In the genomic region with DNA sequence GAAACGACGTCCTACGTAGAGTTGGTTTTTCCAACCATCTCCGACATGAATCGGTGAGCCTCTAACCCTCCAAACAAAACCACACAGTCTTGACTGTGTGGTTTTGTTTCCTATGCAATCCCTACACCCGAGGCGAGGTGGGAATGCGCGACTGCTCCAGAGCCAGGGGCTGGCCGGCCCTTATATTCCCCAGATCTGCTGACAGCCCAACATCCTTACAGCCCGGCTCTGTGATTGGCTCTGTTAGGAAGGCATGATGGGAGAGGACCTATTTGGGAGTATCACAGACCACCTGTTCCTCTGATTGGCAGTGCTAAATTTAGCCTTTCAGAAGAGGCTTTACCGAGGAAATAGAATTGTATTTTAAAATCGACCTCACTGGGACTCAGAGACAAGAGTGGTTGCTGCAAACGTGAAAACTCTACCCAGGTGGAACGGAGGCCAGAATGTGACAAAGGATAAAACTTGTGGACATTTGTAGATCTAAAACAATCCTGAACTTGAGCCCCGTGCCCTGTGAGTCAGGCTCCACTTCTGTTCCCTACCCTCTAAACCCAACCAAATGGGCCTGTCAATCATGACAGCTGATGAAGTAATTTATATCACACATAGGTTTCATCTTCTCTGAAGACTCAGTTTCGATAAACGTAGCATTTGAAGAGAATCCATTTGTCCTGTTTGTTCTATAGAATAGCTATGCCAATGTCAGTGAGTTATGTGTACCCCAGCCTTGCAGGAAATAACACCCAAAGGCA, we compare ENCODE assay signal across 15 mouse cellular contexts. TPM values are rescaled to one million over a fixed set of nuclear protein-coding genes. Genes with fewer than 3 reads are reported as not detected.
DNase-seq lines count a peak whose midpoint lies in the region; ATAC-seq and TF ChIP-seq lines count a peak whose summit lies in the region.
"Had no signal": no experiment of that assay in that cellular context is flagged by ENCODE, and none has a peak within 500 bp of the region (broad histone marks: within the 10 kb centered on the region; RNA-seq: fewer than 3 reads in every experiment).

A gene (minus strand): TSS at position 157 of the 755 bp plus-strand sequence.

- H3K4me3 ChIP-seq in C2C12 (ENCODE audit: insufficient read depth, poor library complexity, severe bottlenecking), result no peak within 1 kb of the TSS
- peak within 1 kb of the TSS; percentile 11; the same call in 1 of the 2 replicates for H3K4me3 ChIP-seq in embryonic facial prominence, embryonic 14.5 days (ENCODE audit: low read depth, low read length)
- peak within 1 kb of the TSS; percentile 57 for H3K4me3 ChIP-seq in heart, adult 2 months
- no peak within 1 kb of the TSS for H3K4me3 ChIP-seq in midbrain, embryonic 16.5 days (ENCODE audit: low read depth, low read length)
- H3K4me3 ChIP-seq: forebrain, embryonic 12.5 days; midbrain, embryonic 12.5 days; stomach, embryonic 15.5 days had no signal

- TF ChIP-seq POLR2A in heart, adult 2 months (IDR thresholded peaks at IDR 0.05; ENCODE audit: insufficient read depth, low read depth, low read length), result peak; percentile 95

- peak; percentile 78 for TF ChIP-seq EP300 in heart, adult 2 months (IDR thresholded peaks at IDR 0.05; ENCODE audit: insufficient read depth, low read depth, low read length)

- TF ChIP-seq CTCF in C2C12 (IDR thresholded peaks at IDR 0.05; ENCODE audit: control insufficient read depth, insufficient read depth, insufficient read length), result no peak
- no peak for TF ChIP-seq CTCF in heart, adult 2 months (IDR thresholded peaks at IDR 0.05)

- WGBS in embryonic facial prominence, embryonic 14.5 days, result 74% methylated on average over 18 of the region's 18 CpGs
- WGBS in heart, adult 2 months, result 49% methylated on average over 18 of the region's 18 CpGs
- WGBS in midbrain, embryonic 16.5 days, result 85% methylated on average over 18 of the region's 18 CpGs

- H3K27me3 ChIP-seq in C2C12 (ENCODE audit: control insufficient read depth, insufficient read depth, insufficient read length), result no peaks in the 10 kb centered on the region
- no peaks in the 10 kb centered on the region for H3K27me3 ChIP-seq in embryonic facial prominence, embryonic 14.5 days (replicated peaks; ENCODE audit: control insufficient read depth, insufficient read depth, low read length)
- H3K27me3 ChIP-seq in heart, adult 2 months (ENCODE audit: control insufficient read depth, insufficient read depth, low read length), result no peaks in the 10 kb centered on the region
- H3K27me3 ChIP-seq in midbrain, embryonic 16.5 days (ENCODE audit: control insufficient read depth, insufficient read depth, low read depth, low read length), result no peaks in the 10 kb centered on the region
- H3K27me3 ChIP-seq: forebrain, embryonic 12.5 days; midbrain, embryonic 12.5 days; stomach, embryonic 15.5 days had no signal

- H3K27ac ChIP-seq in embryonic facial prominence, embryonic 14.5 days (replicated peaks; ENCODE audit: low read depth, low read length), result 0 out of 2 replicates have a peak within 1 kb of the TSS, but pooled peaks have one; percentile 15
- H3K27ac ChIP-seq in heart, adult 2 months, result peak within 1 kb of the TSS; percentile 94
- H3K27ac ChIP-seq in midbrain, embryonic 16.5 days (ENCODE audit: low read length), result no peak within 1 kb of the TSS
- H3K27ac ChIP-seq: forebrain, embryonic 12.5 days; midbrain, embryonic 12.5 days; stomach, embryonic 15.5 days had no signal

- no peaks in the 10 kb centered on the region for H3K9me3 ChIP-seq in embryonic facial prominence, embryonic 14.5 days (ENCODE audit: control insufficient read depth, low read length)
- H3K9me3 ChIP-seq in midbrain, embryonic 16.5 days (replicated peaks; ENCODE audit: control insufficient read depth, low read length, poor library complexity, severe bottlenecking), result no peaks in the 10 kb centered on the region
- H3K9me3 ChIP-seq: forebrain, embryonic 12.5 days; midbrain, embryonic 12.5 days; stomach, embryonic 15.5 days had no signal

- peak; percentile 84 for ATAC-seq in embryonic facial prominence, embryonic 14.5 days (ENCODE audit: low read depth)
- ATAC-seq in megakaryocyte, adult 5-6 weeks (ENCODE audit: poor library complexity, severe bottlenecking), result no peak
- ATAC-seq in midbrain, embryonic 16.5 days, result no peak
- ATAC-seq: Patski had no signal

- no peak within 1 kb of the TSS for H3K9ac ChIP-seq in embryonic facial prominence, embryonic 14.5 days (ENCODE audit: low read depth, low read length)
- H3K9ac ChIP-seq in heart, adult 2 months (ENCODE audit: low read depth, low read length), result peak within 1 kb of the TSS; percentile 95
- no peak within 1 kb of the TSS for H3K9ac ChIP-seq in midbrain, embryonic 16.5 days (ENCODE audit: low read depth, low read length)
- H3K9ac ChIP-seq: forebrain, embryonic 12.5 days; midbrain, embryonic 12.5 days; stomach, embryonic 15.5 days had no signal

- H3K4me2 ChIP-seq in embryonic facial prominence, embryonic 14.5 days (ENCODE audit: low read depth, low read length), result no peak within 1 kb of the TSS
- no peak within 1 kb of the TSS for H3K4me2 ChIP-seq in midbrain, embryonic 16.5 days (ENCODE audit: low read length)
- H3K4me2 ChIP-seq: forebrain, embryonic 12.5 days; midbrain, embryonic 12.5 days; stomach, embryonic 15.5 days had no signal

- peak; percentile 63 for DNase-seq in embryonic facial prominence, embryonic 14.5 days (ENCODE audit: low spot score)
- DNase-seq in heart, adult 2 months, result peak; percentile 71 to 80
- DNase-seq in heart, postnatal 14 days, result peak; percentile 69 to 78
- DNase-seq in layer of hippocampus, postnatal 10 days (ENCODE audit: low spot score in 2 of 2), result no peak
- DNase-seq in left cerebral cortex, adult 18-20 months (ENCODE audit: low spot score in 2 of 2), result no peak
- DNase-seq: adrenal gland, adult 8-10 months; cerebellum, adult 18-20 months; kidney, postnatal 4 days had no signal

- H3K79me2 ChIP-seq in C2C12 (ENCODE audit: control insufficient read depth, insufficient read depth), result no peaks in the 10 kb centered on the region
- no peaks in the 10 kb centered on the region for H3K79me2 ChIP-seq in heart, adult 2 months (replicated peaks; ENCODE audit: control insufficient read depth, insufficient read depth, low read length)

- no peaks in the 10 kb centered on the region for H3K36me3 ChIP-seq in C2C12 (ENCODE audit: control insufficient read depth, insufficient read depth)
- no peaks in the 10 kb centered on the region for H3K36me3 ChIP-seq in embryonic facial prominence, embryonic 14.5 days (ENCODE audit: control insufficient read depth, insufficient read depth, low read length)
- H3K36me3 ChIP-seq in heart, adult 2 months (ENCODE audit: control insufficient read depth, insufficient read depth, low read length), result peaks cover 9% of the 10 kb centered on the region
- no peaks in the 10 kb centered on the region for H3K36me3 ChIP-seq in midbrain, embryonic 16.5 days (ENCODE audit: control insufficient read depth, insufficient read depth, low read length)
- H3K36me3 ChIP-seq: forebrain, embryonic 12.5 days; midbrain, embryonic 12.5 days; stomach, embryonic 15.5 days had no signal

- no peaks in the 10 kb centered on the region for H3K4me1 ChIP-seq in embryonic facial prominence, embryonic 14.5 days (ENCODE audit: control insufficient read depth, insufficient read depth, low read length)
- no peaks in the 10 kb centered on the region for H3K4me1 ChIP-seq in heart, adult 2 months (ENCODE audit: control insufficient read depth, insufficient read depth, low read length)
- no peaks in the 10 kb centered on the region for H3K4me1 ChIP-seq in midbrain, embryonic 16.5 days (ENCODE audit: control insufficient read depth, insufficient read depth, low read length)
- H3K4me1 ChIP-seq: forebrain, embryonic 12.5 days; midbrain, embryonic 12.5 days; stomach, embryonic 15.5 days had no signal

- H3K79me3 ChIP-seq in C2C12 (ENCODE audit: low read depth), result no peaks in the 10 kb centered on the region

- intact Hi-C loops in heart, adult 2 months (cut with DNase I), result loop anchor here (5.0 kb wide), 1 partner anchor 50 kb away; no protein-coding TSS in a partner anchor
- intact Hi-C loops in heart, postnatal 14 days (cut with DNase I), result no loop called here

- no peak within 1 kb of the TSS for H3ac ChIP-seq in C2C12 (ENCODE audit: control insufficient read depth, insufficient read length, low read depth)

TF ChIP-seq in C2C12, 6 proteins besides CTCF, POLR2A, EP300 and RAD21:
- TF ChIP-seq MAX (IDR thresholded peaks at IDR 0.05) (no peak), MYOD1 (IDR thresholded peaks at IDR 0.05; ENCODE audit: control insufficient read depth, insufficient read length, low read depth) (peak; percentile 65)
TF ChIP-seq in C2C12: peak in this region for 1.

RNA-seq across cellular contexts. Expression of the gene that starts here (rescaled TPM):
- 0.43 TPM for polyA plus RNA-seq in C2C12 (2012; fragmentation: generic; extraction: Trizol)
- polyA plus RNA-seq in embryonic facial prominence, embryonic 14.5 days (2014; fragmentation: Nextera tagmentation; extraction: Ambion mirVana), result 205 and 216 TPM in 2 replicates
- 1,000 to 10,000 TPM; 2,567 to 3,090 TPM for total RNA-seq in heart, adult 2 months (2021)
- polyA plus RNA-seq in heart, adult 2 months (2012; rRNA removed), result 88.4 and 181 TPM in 2 replicates
- 1,000 to 10,000 TPM; 2,535 to 2,618 TPM for total RNA-seq in heart, postnatal 14 days (2021)
- 0.02 TPM in 2 replicates for total RNA-seq in megakaryocyte, adult 5-6 weeks (2015)
- total RNA-seq in megakaryocyte, adult 5-6 weeks (2017), result 0.04 and 0.11 TPM in 2 replicates
- 1 to 10 TPM; 3.4 to 6.6 TPM for total RNA-seq in layer of hippocampus, postnatal 10 days (2021)
- 0.21 and 0.42 TPM in 2 replicates for polyA plus RNA-seq in midbrain, embryonic 16.5 days (2015; fragmentation: Nextera tagmentation; extraction: Ambion mirVana)
- total RNA-seq in left cerebral cortex, adult 18-20 months (2021), result under 1 TPM; 0.40 to 0.53 TPM

Comparison
In these comparisons a context has a peak if more than half of its experiments do, and no peak if none do; other contexts are left out.
1. RNA of the gene that starts here (total RNA-seq): 2,567 to 3,090 TPM in heart, adult 2 months and 2,535 to 2,618 TPM in heart, postnatal 14 days; 3.4 to 6.6 TPM in layer of hippocampus, postnatal 10 days, 0.40 to 0.53 TPM in left cerebral cortex, adult 18-20 months and 0.02 to 0.11 TPM in megakaryocyte, adult 5-6 weeks; every median in the first group is over 100 times any median in the second.
2. RNA of the gene that starts here (polyA plus RNA-seq): 205 to 216 TPM in embryonic facial prominence, embryonic 14.5 days and 88.4 to 181 TPM in heart, adult 2 months; 0.43 TPM in C2C12 (single experiment) and 0.21 to 0.42 TPM in midbrain, embryonic 16.5 days; every median in the first group is over 10 times any median in the second.
3. H3K4me3 ChIP-seq: peak in embryonic facial prominence, embryonic 14.5 days (single experiment) and heart, adult 2 months (single experiment); none in C2C12 (single experiment) and midbrain, embryonic 16.5 days (single experiment).
4. DNase-seq: peak in embryonic facial prominence, embryonic 14.5 days (single experiment), heart, adult 2 months (2 of 2) and heart, postnatal 14 days (2 of 2); none in layer of hippocampus, postnatal 10 days (0 of 2) and left cerebral cortex, adult 18-20 months (0 of 2).